9 mouse cellular contexts compared by ENCODE assay signal in the genomic region with DNA sequence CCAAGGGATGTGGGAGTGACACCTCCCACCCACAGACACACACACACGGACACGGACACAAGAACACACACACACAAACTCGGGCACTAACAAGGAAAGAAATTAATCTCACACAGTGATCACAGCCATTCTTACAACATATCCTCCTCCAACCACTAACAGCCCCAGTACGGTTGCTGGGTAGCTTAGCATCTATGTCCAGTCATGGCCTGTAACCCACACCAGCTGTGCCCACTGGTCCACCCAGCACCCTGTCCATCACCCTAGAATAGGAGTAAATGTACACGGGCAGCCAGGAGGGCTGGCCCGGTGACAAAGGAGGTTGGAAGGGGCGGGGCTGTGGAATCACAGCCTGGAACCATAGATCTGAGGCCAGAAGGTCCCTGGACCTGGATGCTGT.
A peak's percentile ranks its signal among the peaks of the same experiment; 100 is the strongest.
DNase-seq lines count a peak whose midpoint lies in the region; ATAC-seq and TF ChIP-seq lines count a peak whose summit lies in the region.
"Had no signal": no experiment of that assay in that cellular context is flagged by ENCODE, and none has a peak within 500 bp of the region (broad histone marks: within the 10 kb centered on the region; RNA-seq: fewer than 3 reads in every experiment).

No protein-coding gene starts in this region.

- H3K27ac ChIP-seq in thymus, adult 2 months (ENCODE audit: control insufficient read depth, insufficient read depth, low read length) = peak overlapping the region; percentile 93
- H3K27ac ChIP-seq in hindbrain, embryonic 14.5 days = peak overlapping the region; percentile 81
- H3K27ac ChIP-seq in midbrain, embryonic 10.5 days (replicated peaks) = peak overlapping the region; percentile 42; the same call in 1 of the 2 replicates
- no peak overlapping the region for H3K27ac ChIP-seq in liver, embryonic 11.5 days (ENCODE audit: low read depth, low read length)
- H3K27ac ChIP-seq: heart, adult 2 months had no signal

- H3K9me3 ChIP-seq in hindbrain, embryonic 14.5 days (ENCODE audit: control insufficient read depth, low read length) = no peaks in the 10 kb centered on the region
- no peaks in the 10 kb centered on the region for H3K9me3 ChIP-seq in midbrain, embryonic 10.5 days (replicated peaks)
- H3K9me3 ChIP-seq in liver, embryonic 11.5 days (ENCODE audit: control insufficient read depth, low read length) = no peaks in the 10 kb centered on the region

- no peak overlapping the region; the same call in 1 of the 2 replicates for H3K9ac ChIP-seq in hindbrain, embryonic 14.5 days
- no peak overlapping the region for H3K9ac ChIP-seq in liver, embryonic 11.5 days (ENCODE audit: low read depth, low read length)

- 0 out of 2 replicates have a peak, but pooled peaks have one; percentile 6 for ATAC-seq in hindbrain, embryonic 14.5 days (ENCODE audit: low FRiP score)
- no peak for ATAC-seq in liver, embryonic 11.5 days (replicated peaks; ENCODE audit: low FRiP score)

- no peaks in the 10 kb centered on the region; the same call in 1 of the 2 replicates for H3K36me3 ChIP-seq in thymus, adult 2 months (ENCODE audit: control insufficient read depth, insufficient read depth, low read length)
- H3K36me3 ChIP-seq in hindbrain, embryonic 14.5 days (replicated peaks; ENCODE audit: control insufficient read depth, insufficient read depth) = no peaks in the 10 kb centered on the region
- no peaks in the 10 kb centered on the region for H3K36me3 ChIP-seq in midbrain, embryonic 10.5 days
- H3K36me3 ChIP-seq in liver, embryonic 11.5 days (ENCODE audit: control insufficient read depth, insufficient read depth, low read length) = no peaks in the 10 kb centered on the region

- no peak for DNase-seq in thymus, adult 2 months
- no peak for DNase-seq in thymus, postnatal 25 days
- no peak for DNase-seq in hindbrain, embryonic 14.5 days (ENCODE audit: low spot score)
- no peak for DNase-seq in midbrain, embryonic 10.5 days (ENCODE audit: low spot score)
- no peak for DNase-seq in ovary, adult 18-20 months (ENCODE audit: low spot score)
- DNase-seq in liver, embryonic 11.5 days (ENCODE audit: low spot score) = no peak
- DNase-seq in frontal cortex, postnatal 10 days (ENCODE audit: low spot score in 2 of 2) = no peak
- DNase-seq: cerebellum, adult 11-12 months; heart, adult 2 months had no signal

- H3K4me1 ChIP-seq in thymus, adult 2 months (replicated peaks; ENCODE audit: control insufficient read depth, insufficient read depth, low read length) = peaks cover 92% of the 10 kb centered on the region
- peaks cover 58% of the 10 kb centered on the region for H3K4me1 ChIP-seq in hindbrain, embryonic 14.5 days (replicated peaks; ENCODE audit: control insufficient read depth, insufficient read depth, low read length)
- peaks cover 61% of the 10 kb centered on the region for H3K4me1 ChIP-seq in midbrain, embryonic 10.5 days
- H3K4me1 ChIP-seq in liver, embryonic 11.5 days (replicated peaks; ENCODE audit: control insufficient read depth, insufficient read depth, low read length) = no peaks in the 10 kb centered on the region

- TF ChIP-seq CTCF in thymus, adult 2 months (IDR thresholded peaks at IDR 0.05; ENCODE audit: borderline replicate concordance, control insufficient read depth, extremely low read depth, insufficient read depth, low read length, poor library complexity) = no peak

- TF ChIP-seq POLR2A in thymus, adult 2 months (IDR thresholded peaks at IDR 0.05; ENCODE audit: control insufficient read depth, extremely low read depth, insufficient read depth, low read length, poor library complexity) = no peak

- no peak overlapping the region for H3K4me3 ChIP-seq in thymus, adult 2 months (ENCODE audit: control insufficient read depth, insufficient read depth, low read length)
- no peak overlapping the region for H3K4me3 ChIP-seq in hindbrain, embryonic 14.5 days (replicated peaks; ENCODE audit: low read length)
- H3K4me3 ChIP-seq in midbrain, embryonic 10.5 days = no peak overlapping the region
- no peak overlapping the region for H3K4me3 ChIP-seq in liver, embryonic 11.5 days (ENCODE audit: low read depth, low read length)
- H3K4me3 ChIP-seq: heart, adult 2 months had no signal

- 36% methylated on average over 7 of the region's 7 CpGs for WGBS in thymus, adult 2 months
- 35% methylated on average over 7 of the region's 7 CpGs for WGBS in hindbrain, embryonic 14.5 days
- WGBS in midbrain, embryonic 10.5 days = 81% methylated on average over 7 of the region's 7 CpGs
- WGBS in liver, embryonic 11.5 days = 83% methylated on average over 7 of the region's 7 CpGs

- peak overlapping the region; percentile 49 for H3K4me2 ChIP-seq in hindbrain, embryonic 14.5 days (replicated peaks)
- no peak overlapping the region for H3K4me2 ChIP-seq in liver, embryonic 11.5 days

- H3K27me3 ChIP-seq in thymus, adult 2 months (ENCODE audit: control insufficient read depth, insufficient read depth, low read length) = no peaks in the 10 kb centered on the region
- no peaks in the 10 kb centered on the region for H3K27me3 ChIP-seq in hindbrain, embryonic 14.5 days (ENCODE audit: control insufficient read depth, insufficient read depth, low read length)
- no peaks in the 10 kb centered on the region for H3K27me3 ChIP-seq in midbrain, embryonic 10.5 days (ENCODE audit: low read depth, poor library complexity, severe bottlenecking)
- no peaks in the 10 kb centered on the region for H3K27me3 ChIP-seq in liver, embryonic 11.5 days (replicated peaks; ENCODE audit: control insufficient read depth, insufficient read depth, low read length)
